Mouse (Mus musculus): ENCODE data around the gene Hcn1. TPM values are rescaled to one million over a fixed set of nuclear protein-coding genes. Genes with fewer than 3 reads are reported as not detected.
"Not testable (repeated sequence)": the region's sequence is repeated elsewhere in the genome, so short reads cannot be mapped to it uniquely, and the experiment has no call there.

Gene Hcn1
- polyA plus RNA-seq, 1 experiment: not detected

DNA sequence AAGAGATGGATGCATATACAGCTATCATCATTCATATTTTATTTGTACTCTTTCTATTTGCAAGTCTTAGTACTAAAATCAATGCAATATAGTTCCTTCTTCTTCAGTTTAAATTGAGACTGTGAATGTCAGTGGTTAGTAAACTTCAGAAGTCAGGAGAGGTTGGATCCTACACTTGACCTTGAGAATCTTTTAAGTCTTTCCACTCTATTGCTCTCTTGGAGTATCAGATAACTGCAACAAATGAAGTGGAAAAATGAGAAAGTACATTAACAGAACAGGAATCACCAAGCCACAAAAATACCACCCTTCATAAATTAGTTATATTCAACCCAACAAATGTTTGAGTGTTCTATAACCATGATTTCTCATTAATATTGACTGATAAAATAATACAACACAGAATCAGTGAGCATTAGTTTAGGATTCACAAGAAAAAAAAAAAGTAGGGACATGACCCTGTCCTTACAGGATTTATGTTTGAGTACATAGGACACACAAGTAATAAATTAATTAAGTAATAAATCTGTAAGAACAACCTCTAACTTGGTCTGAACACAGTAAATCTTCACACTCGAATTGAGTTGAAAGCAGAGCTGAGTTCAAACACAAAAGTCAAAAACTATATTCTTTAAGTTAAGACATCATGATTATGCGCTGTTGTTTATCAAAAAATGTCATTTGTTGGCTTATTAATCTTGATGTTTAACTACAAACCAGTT lies 397.8 kb downstream of the Hcn1 start:
- no peak for TF ChIP-seq POLR2A (IDR thresholded peaks at IDR 0.05; ENCODE audit: low read depth, low read length)
- TF ChIP-seq CTCF (IDR thresholded peaks at IDR 0.05; ENCODE audit: extremely low read depth, insufficient read depth, insufficient read length, insufficient replicate concordance): no peak
- Histone ChIP-seq H3K27me3 (ENCODE audit: control insufficient read depth, insufficient read depth, low read length) (no peaks in the 10 kb centered on the region), H3K36me3 (ENCODE audit: control insufficient read depth, insufficient read depth, low read length) (no peaks in the 10 kb centered on the region), H3K4me1 (ENCODE audit: control insufficient read depth, insufficient read depth, insufficient read length) (no peaks in the 10 kb centered on the region), H3K4me3 (ENCODE audit: extremely low read depth, insufficient read depth, insufficient read length) (no peak overlapping the region), H3K27ac (ENCODE audit: insufficient read depth, low read length) (no peak overlapping the region)
- WGBS: 73% methylated on average over 2 of the region's 2 CpGs
- DNase-seq (ENCODE audit: low read depth in 1 of 2, low spot score in 2 of 2): no peak

DNA sequence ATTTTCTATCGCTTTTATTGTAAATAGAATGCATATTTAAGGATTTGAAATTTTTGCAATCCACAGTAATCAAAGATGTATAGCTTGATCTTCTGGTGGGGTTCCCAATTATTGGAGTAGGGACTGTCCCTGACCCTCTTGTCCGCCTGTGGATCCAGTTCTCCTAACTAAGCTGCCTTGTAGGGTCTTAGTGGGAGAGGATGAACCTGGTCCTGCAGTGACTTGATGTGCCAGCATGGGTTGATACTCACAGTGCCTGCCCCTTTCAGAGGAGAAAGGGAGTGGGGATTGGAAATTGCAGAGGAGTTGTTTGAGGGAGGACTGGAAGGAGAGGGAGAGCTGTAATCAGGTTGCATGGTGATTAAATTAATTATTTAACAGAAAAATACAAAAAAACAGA lies 398.4 kb downstream of the Hcn1 start:
- no peak overlapping the region for H3K27ac ChIP-seq (ENCODE audit: insufficient read depth, low read length)
- no peak for TF ChIP-seq POLR2A (IDR thresholded peaks at IDR 0.05; ENCODE audit: low read depth, low read length)
- TF ChIP-seq CTCF (IDR thresholded peaks at IDR 0.05; ENCODE audit: extremely low read depth, insufficient read depth, insufficient read length, insufficient replicate concordance): no peak
- 83% methylated on average over 2 of the region's 2 CpGs for WGBS
- H3K36me3 ChIP-seq (ENCODE audit: control insufficient read depth, insufficient read depth, low read length): no peaks in the 10 kb centered on the region
- H3K27me3 ChIP-seq (ENCODE audit: control insufficient read depth, insufficient read depth, low read length): no peaks in the 10 kb centered on the region
- H3K4me1 ChIP-seq (ENCODE audit: control insufficient read depth, insufficient read depth, insufficient read length): no peaks in the 10 kb centered on the region
- H3K4me3 ChIP-seq (ENCODE audit: extremely low read depth, insufficient read depth, insufficient read length): no peak overlapping the region
- DNase-seq (ENCODE audit: low read depth in 1 of 2, low spot score in 2 of 2): no peak

DNA sequence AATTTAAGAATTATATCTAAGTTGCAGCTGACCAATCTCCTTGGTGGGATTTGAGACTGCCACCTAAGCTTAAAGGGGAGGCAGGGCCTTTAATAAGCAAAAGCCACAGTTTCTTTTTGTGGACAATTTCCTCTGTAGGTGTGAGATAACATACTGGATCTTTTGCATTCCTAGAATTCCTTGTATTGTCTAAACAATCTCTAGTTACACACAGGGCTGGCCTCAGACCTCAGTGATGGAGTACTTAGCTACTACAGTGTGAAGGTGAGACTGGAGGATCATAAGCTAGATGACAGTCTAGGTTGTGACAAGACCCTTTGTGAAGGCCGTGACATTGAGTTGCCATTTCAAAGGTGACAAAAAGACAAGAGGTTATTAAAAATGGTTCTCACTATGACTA lies 419.1 kb downstream of the Hcn1 start:
- Histone ChIP-seq H3K27ac (ENCODE audit: insufficient read depth, low read length) (no peak overlapping the region), H3K27me3 (ENCODE audit: control insufficient read depth, insufficient read depth, low read length) (no peaks in the 10 kb centered on the region), H3K4me1 (ENCODE audit: control insufficient read depth, insufficient read depth, insufficient read length) (no peaks in the 10 kb centered on the region), H3K36me3 (ENCODE audit: control insufficient read depth, insufficient read depth, low read length) (no peaks in the 10 kb centered on the region), H3K4me3 (ENCODE audit: extremely low read depth, insufficient read depth, insufficient read length) (no peak overlapping the region)
- no peak for DNase-seq (ENCODE audit: low read depth in 1 of 2, low spot score in 2 of 2)
- TF ChIP-seq POLR2A (IDR thresholded peaks at IDR 0.05; ENCODE audit: low read depth, low read length) (no peak), CTCF (IDR thresholded peaks at IDR 0.05; ENCODE audit: extremely low read depth, insufficient read depth, insufficient read length, insufficient replicate concordance) (no peak)
- WGBS: 84% methylated on average over 1 of the region's 1 CpGs

DNA sequence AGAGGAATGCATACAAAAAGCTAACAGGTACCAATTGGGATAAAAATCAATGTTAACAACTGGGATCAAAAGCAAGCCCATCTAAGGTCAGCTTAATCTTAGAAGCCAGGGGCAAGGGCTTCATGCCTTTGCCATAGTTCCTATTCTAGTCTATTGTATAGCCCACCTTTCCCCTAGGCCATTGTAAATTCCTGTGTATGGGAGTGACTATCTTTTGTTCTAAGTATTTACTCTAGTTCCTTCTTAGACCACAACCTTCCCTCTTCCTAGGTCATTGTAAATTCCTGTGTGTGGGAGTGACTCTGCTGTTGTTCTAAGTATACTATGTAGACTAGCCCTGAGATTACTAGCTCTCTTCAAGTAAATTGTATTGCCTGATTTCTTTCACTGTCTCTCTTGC lies 420.8 kb downstream of the Hcn1 start:
- H3K36me3 ChIP-seq (ENCODE audit: control insufficient read depth, insufficient read depth, low read length); H3K27ac ChIP-seq (ENCODE audit: insufficient read depth, low read length); DNase-seq (ENCODE audit: low read depth in 1 of 2, low spot score in 2 of 2); H3K4me1 ChIP-seq (ENCODE audit: control insufficient read depth, insufficient read depth, insufficient read length); H3K4me3 ChIP-seq (ENCODE audit: extremely low read depth, insufficient read depth, insufficient read length); H3K27me3 ChIP-seq (ENCODE audit: control insufficient read depth, insufficient read depth, low read length): not testable (repeated sequence)

DNA sequence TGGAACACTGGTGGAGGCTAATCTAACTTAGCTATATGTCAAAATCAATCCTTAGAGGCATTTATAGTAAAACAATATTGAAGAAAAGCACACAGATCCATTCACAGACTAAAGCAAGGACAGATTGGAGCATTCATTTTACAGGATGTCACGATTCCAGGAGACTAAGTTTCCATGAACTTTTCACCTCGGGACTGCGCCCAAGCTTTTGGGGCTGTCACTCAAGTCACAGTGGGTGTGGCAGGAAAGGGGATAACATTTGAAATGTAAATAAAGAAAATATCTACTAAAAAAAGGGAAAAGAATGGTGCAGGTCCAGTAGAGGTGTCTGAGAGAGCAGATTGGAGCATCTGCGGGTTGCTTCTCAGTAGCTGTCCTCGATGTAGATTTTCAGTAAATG lies 421.3 kb downstream of the Hcn1 start:
- no peaks in the 10 kb centered on the region for H3K27me3 ChIP-seq (ENCODE audit: control insufficient read depth, insufficient read depth, low read length)
- H3K27ac ChIP-seq (ENCODE audit: insufficient read depth, low read length): no peak overlapping the region
- H3K4me3 ChIP-seq (ENCODE audit: extremely low read depth, insufficient read depth, insufficient read length): no peak overlapping the region
- no peaks in the 10 kb centered on the region for H3K4me1 ChIP-seq (ENCODE audit: control insufficient read depth, insufficient read depth, insufficient read length)
- no peak for DNase-seq (ENCODE audit: low read depth in 1 of 2, low spot score in 2 of 2)
- no peaks in the 10 kb centered on the region for H3K36me3 ChIP-seq (ENCODE audit: control insufficient read depth, insufficient read depth, low read length)
- TF ChIP-seq CTCF (IDR thresholded peaks at IDR 0.05; ENCODE audit: extremely low read depth, insufficient read depth, insufficient read length, insufficient replicate concordance) (no peak), POLR2A (IDR thresholded peaks at IDR 0.05; ENCODE audit: low read depth, low read length) (no peak)
- 90% methylated on average over 5 of the region's 5 CpGs for WGBS

DNA sequence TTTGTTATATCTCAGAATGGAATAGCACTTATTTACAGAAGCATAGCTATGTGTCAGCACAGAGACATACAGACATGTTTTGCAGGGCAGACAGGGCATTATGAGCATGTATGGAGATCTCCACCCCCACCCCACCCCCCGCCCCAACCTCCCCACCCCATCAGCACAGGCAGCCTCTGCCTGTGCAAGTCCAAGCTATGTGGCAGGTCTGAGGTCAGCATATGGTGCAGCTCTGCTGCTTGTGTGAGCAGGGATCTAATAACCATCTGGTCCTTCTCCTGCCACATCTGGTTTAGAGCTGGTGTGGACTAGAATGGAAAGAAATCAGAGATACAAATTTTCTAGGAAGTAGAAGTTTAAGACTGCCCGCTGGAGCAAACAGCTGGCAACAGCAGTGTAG lies 424.4 kb downstream of the Hcn1 start:
- Histone ChIP-seq H3K36me3 (ENCODE audit: control insufficient read depth, insufficient read depth, low read length) (no peaks in the 10 kb centered on the region), H3K27ac (ENCODE audit: insufficient read depth, low read length) (no peak overlapping the region), H3K27me3 (ENCODE audit: control insufficient read depth, insufficient read depth, low read length) (no peaks in the 10 kb centered on the region), H3K4me1 (ENCODE audit: control insufficient read depth, insufficient read depth, insufficient read length) (no peaks in the 10 kb centered on the region), H3K4me3 (ENCODE audit: extremely low read depth, insufficient read depth, insufficient read length) (no peak overlapping the region)
- no peak for DNase-seq (ENCODE audit: low read depth in 1 of 2, low spot score in 2 of 2)
- TF ChIP-seq POLR2A (IDR thresholded peaks at IDR 0.05; ENCODE audit: low read depth, low read length) (no peak), CTCF (IDR thresholded peaks at IDR 0.05; ENCODE audit: extremely low read depth, insufficient read depth, insufficient read length, insufficient replicate concordance) (no peak)
- 85% methylated on average over 2 of the region's 2 CpGs for WGBS

DNA sequence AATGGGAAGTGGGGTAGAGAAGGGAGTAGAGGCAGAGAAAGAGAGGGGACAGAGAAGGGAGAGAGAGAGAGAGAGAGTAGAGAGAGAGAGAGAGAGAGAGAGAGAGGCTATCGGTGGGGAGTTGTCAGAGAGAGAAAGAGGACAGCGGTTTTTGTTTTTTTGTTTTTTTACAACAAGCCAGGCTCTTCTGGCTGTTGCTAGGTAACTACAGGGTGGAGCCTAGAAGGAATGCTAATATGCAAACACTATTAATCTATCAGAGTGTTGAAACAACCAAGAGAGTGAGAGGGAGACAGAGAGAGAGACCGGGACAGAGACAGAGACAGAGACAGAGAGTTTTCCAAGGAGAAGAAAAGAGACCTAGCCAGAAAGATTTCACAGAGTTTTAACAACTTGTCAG lies 425.7 kb downstream of the Hcn1 start:
- Histone ChIP-seq H3K4me3 (ENCODE audit: extremely low read depth, insufficient read depth, insufficient read length) (no peak overlapping the region), H3K27ac (ENCODE audit: insufficient read depth, low read length) (no peak overlapping the region), H3K36me3 (ENCODE audit: control insufficient read depth, insufficient read depth, low read length) (no peaks in the 10 kb centered on the region), H3K27me3 (ENCODE audit: control insufficient read depth, insufficient read depth, low read length) (no peaks in the 10 kb centered on the region), H3K4me1 (ENCODE audit: control insufficient read depth, insufficient read depth, insufficient read length) (no peaks in the 10 kb centered on the region)
- TF ChIP-seq POLR2A (IDR thresholded peaks at IDR 0.05; ENCODE audit: low read depth, low read length) (no peak), CTCF (IDR thresholded peaks at IDR 0.05; ENCODE audit: extremely low read depth, insufficient read depth, insufficient read length, insufficient replicate concordance) (no peak)
- DNase-seq (ENCODE audit: low read depth in 1 of 2, low spot score in 2 of 2): no peak
- WGBS: 88% methylated on average over 3 of the region's 3 CpGs
